Mouse (Mus musculus): ENCODE measurements around the gene Slc25a25. TPM values are rescaled to one million over a fixed set of nuclear protein-coding genes. Genes with fewer than 3 reads are reported as not detected.

Gene Slc25a25
- polyA plus RNA-seq, 1 experiment from 2014 or later, result 9.6 TPM

DNA sequence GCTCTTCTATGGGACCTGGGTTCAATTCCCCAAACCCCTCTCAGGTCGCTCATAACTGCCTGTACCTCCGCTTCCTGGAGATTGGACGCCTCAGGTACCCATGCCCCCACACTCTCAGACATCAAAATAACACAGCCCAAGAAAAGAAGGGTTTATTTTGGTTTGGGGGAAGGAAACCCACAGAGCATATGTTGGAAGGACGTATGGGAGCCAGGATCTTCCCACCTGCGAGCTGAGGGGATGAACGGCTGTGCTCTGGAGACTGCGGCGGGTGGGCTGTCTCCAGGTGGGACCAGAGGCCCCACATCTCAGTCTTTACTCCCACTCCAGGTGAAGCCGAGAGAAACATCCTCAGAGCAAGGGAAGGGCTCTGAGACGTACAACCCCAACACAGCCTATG, 74.3 kb downstream of the Slc25a25 start:
- H3K4me3 ChIP-seq (replicated peaks), result no peak overlapping the region
- H3K4me2 ChIP-seq, result no peak overlapping the region
- 0 out of 2 replicates have a peak, but pooled peaks cover under 1% of the 10 kb centered on the region for H3K27me3 ChIP-seq
- H3K27ac ChIP-seq (replicated peaks), result no peak overlapping the region
- no peak for ATAC-seq (ENCODE audit: insufficient read depth)
- H3K36me3 ChIP-seq (replicated peaks), result peaks cover 74% of the 10 kb centered on the region
- no peaks in the 10 kb centered on the region for H3K9me3 ChIP-seq (replicated peaks)
- H3K4me1 ChIP-seq (replicated peaks), result peaks cover 20% of the 10 kb centered on the region
- H3K9ac ChIP-seq, result no peak overlapping the region
- WGBS (ENCODE audit: insufficient replicate concordance), result 77% methylated on average over 10 of the region's 10 CpGs

DNA sequence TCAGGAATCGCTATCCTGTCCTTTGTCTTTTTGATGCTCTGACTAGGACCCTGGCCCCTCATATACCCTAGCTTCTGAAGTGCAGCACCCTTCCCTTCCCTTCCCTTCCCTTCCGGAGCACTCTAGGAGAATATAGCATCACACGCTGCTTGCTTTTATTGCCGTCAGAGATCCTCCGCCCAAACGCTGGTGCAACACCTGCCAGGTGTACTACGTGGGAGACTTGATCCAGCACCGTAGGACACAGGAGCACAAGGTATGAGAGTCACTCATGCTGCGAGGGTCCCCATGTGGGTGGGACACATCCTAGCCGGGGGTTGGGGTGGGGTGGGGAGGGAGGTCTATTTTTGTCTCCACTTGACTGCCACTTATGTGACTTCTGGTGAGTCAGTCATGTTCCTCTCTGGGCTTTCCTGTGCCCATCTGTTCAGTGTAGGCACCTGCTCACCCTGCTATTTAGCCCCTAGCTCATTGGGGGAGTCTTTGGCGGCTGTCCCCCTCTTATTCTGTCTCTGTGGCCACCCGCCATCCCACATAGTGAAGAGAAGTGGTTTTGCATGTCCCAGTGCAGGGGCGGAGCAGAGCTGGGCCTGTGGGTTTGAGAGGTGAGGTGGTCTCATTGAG, 75.8 kb downstream of the Slc25a25 start:
- WGBS (ENCODE audit: insufficient replicate concordance), result 82% methylated on average over 13 of the region's 13 CpGs
- Histone ChIP-seq H3K36me3 (replicated peaks) (peaks cover 90% of the 10 kb centered on the region), H3K4me1 (replicated peaks) (peaks cover 6% of the 10 kb centered on the region)

DNA sequence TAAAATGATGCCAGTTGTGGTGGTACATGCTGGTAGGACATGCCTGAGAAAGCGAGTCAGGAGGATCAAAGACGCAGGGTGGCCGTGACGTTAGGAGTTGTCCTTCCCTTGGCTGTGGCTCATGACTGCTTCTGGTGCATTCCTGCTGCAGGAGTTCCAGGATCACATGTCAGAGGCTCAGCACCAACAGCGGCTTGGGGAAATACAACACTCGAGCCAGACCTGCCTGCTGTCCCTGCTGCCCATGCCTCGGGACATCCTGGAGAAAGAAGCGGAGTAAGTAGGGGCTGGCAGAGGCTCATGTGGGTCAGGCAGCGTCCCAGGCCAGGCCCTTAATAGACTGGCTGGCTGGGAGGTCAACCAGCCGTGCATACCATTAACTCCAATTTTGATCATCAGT, 77.1 kb downstream of the Slc25a25 start:
- Histone ChIP-seq H3K4me2 (no peak overlapping the region), H3K9ac (no peak overlapping the region), H3K4me3 (replicated peaks) (no peak overlapping the region), H3K4me1 (replicated peaks) (no peaks in the 10 kb centered on the region), H3K9me3 (replicated peaks) (no peaks in the 10 kb centered on the region), H3K27me3 (no peaks in the 10 kb centered on the region), H3K27ac (replicated peaks) (no peak overlapping the region), H3K36me3 (replicated peaks) (peaks cover 95% of the 10 kb centered on the region)
- 82% methylated on average over 10 of the region's 10 CpGs for WGBS (ENCODE audit: insufficient replicate concordance)
- ATAC-seq (ENCODE audit: insufficient read depth), result no peak

More for the DNA sequence above, 75.8 kb downstream of the Slc25a25 start:
- Histone ChIP-seq H3K9me3 (replicated peaks) (no peaks in the 10 kb centered on the region), H3K4me3 (replicated peaks) (no peak overlapping the region), H3K9ac (no peak overlapping the region), H3K27ac (replicated peaks) (no peak overlapping the region), H3K27me3 (no peaks in the 10 kb centered on the region), H3K4me2 (no peak overlapping the region)
- ATAC-seq (ENCODE audit: insufficient read depth), result no peak

DNA sequence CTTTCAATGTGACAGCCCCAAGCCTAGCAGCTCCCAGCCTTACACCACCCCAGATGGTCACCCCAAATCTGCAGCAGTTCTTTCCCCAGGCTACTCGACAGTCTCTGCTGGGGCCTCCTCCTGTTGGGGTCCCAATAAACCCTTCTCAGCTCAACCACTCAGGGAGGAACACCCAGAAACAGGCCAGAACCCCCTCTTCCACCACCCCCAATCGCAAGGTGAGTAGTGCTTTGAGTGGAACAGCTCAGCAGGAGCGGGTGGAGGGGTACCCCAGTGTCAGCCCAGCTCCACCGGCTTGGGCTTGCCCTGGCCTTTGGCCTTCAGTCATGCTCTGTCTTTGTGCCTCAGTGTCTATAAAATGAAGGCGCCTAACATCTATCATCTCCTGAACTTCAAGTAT, 83.9 kb downstream of the Slc25a25 start:
- no peak overlapping the region for H3K9ac ChIP-seq

More for the DNA sequence above, 83.9 kb downstream of the Slc25a25 start:
- H3K27ac ChIP-seq (replicated peaks), result no peak overlapping the region
- no peaks in the 10 kb centered on the region for H3K9me3 ChIP-seq (replicated peaks)
- no peak overlapping the region for H3K4me2 ChIP-seq
- no peak overlapping the region for H3K4me3 ChIP-seq (replicated peaks)
- H3K27me3 ChIP-seq, result no peaks in the 10 kb centered on the region
- ATAC-seq (ENCODE audit: insufficient read depth), result no peak
- H3K4me1 ChIP-seq (replicated peaks), result peaks cover 23% of the 10 kb centered on the region
- WGBS (ENCODE audit: insufficient replicate concordance), result 80% methylated on average over 5 of the region's 5 CpGs
- peaks cover 65% of the 10 kb centered on the region for H3K36me3 ChIP-seq (replicated peaks)

Other genes with a start within 250 kb of the Slc25a25 start
- 11.9 and 14.9 TPM in 2 replicates for gene Pomt1, start 214.9 kb downstream of the Slc25a25 start, polyA plus RNA-seq (2015; fragmentation: Nextera tagmentation; extraction: Ambion mirVana)
- gene Uck1, start 191.3 kb downstream of the Slc25a25 start, polyA plus RNA-seq (2015; fragmentation: Nextera tagmentation; extraction: Ambion mirVana), result 24.9 and 33.4 TPM in 2 replicates
- 7.9 and 10.2 TPM in 2 replicates for gene Golga2, start 164.1 kb downstream of the Slc25a25 start, polyA plus RNA-seq (2015; fragmentation: Nextera tagmentation; extraction: Ambion mirVana)
- 156 and 158 TPM in 2 replicates for gene Swi5, start 163.4 kb downstream of the Slc25a25 start, polyA plus RNA-seq (2015; fragmentation: Nextera tagmentation; extraction: Ambion mirVana)
- gene Ciz1, start 99.1 kb downstream of the Slc25a25 start, polyA plus RNA-seq (2015; fragmentation: Nextera tagmentation; extraction: Ambion mirVana), result 17.0 and 18.0 TPM in 2 replicates
- gene Dnm1, start 98.1 kb downstream of the Slc25a25 start, polyA plus RNA-seq (2015; fragmentation: Nextera tagmentation; extraction: Ambion mirVana), result 0.44 and 0.50 TPM in 2 replicates
- 25.0 and 29.0 TPM in 2 replicates for gene 1110008P14Rik, start 69.5 kb downstream of the Slc25a25 start, polyA plus RNA-seq (2015; fragmentation: Nextera tagmentation; extraction: Ambion mirVana)
- 185 and 214 TPM in 2 replicates for gene Lcn2, start 63.2 kb downstream of the Slc25a25 start, polyA plus RNA-seq (2015; fragmentation: Nextera tagmentation; extraction: Ambion mirVana)
- gene Ptges2, start 55.5 kb downstream of the Slc25a25 start, polyA plus RNA-seq (2015; fragmentation: Nextera tagmentation; extraction: Ambion mirVana), result 12.0 and 12.2 TPM in 2 replicates
- gene Naif1, start 988 bp downstream of the Slc25a25 start, polyA plus RNA-seq (2015; fragmentation: Nextera tagmentation; extraction: Ambion mirVana), result 2.4 TPM in 2 replicates
- gene Fam102a, start 83.9 kb upstream of the Slc25a25 start, polyA plus RNA-seq (2015; fragmentation: Nextera tagmentation; extraction: Ambion mirVana), result 1.3 and 2.2 TPM in 2 replicates
- gene Dpm2, start 119.4 kb upstream of the Slc25a25 start, polyA plus RNA-seq (2015; fragmentation: Nextera tagmentation; extraction: Ambion mirVana), result 48.2 and 49.0 TPM in 2 replicates
- 0.22 TPM in 1 of 2 replicates, not detected in the other for gene Pip5kl1, start 123.4 kb upstream of the Slc25a25 start, polyA plus RNA-seq (2015; fragmentation: Nextera tagmentation; extraction: Ambion mirVana)
- not detected in 2 replicates for gene 9430097D07Rik, start 124.2 kb upstream of the Slc25a25 start, polyA plus RNA-seq (2015; fragmentation: Nextera tagmentation; extraction: Ambion mirVana)
- gene St6galnac4, start 135.7 kb upstream of the Slc25a25 start, polyA plus RNA-seq (2015; fragmentation: Nextera tagmentation; extraction: Ambion mirVana), result 7.9 and 8.5 TPM in 2 replicates
- gene St6galnac6, start 148.3 kb upstream of the Slc25a25 start, polyA plus RNA-seq (2015; fragmentation: Nextera tagmentation; extraction: Ambion mirVana), result 11.6 and 11.7 TPM in 2 replicates
- gene Ak1, start 170.3 kb upstream of the Slc25a25 start, polyA plus RNA-seq (2015; fragmentation: Nextera tagmentation; extraction: Ambion mirVana), result 4.7 and 6.6 TPM in 2 replicates
- 23.5 and 29.5 TPM in 2 replicates for gene Eng, start 195.2 kb upstream of the Slc25a25 start, polyA plus RNA-seq (2015; fragmentation: Nextera tagmentation; extraction: Ambion mirVana)